In genomic region chr2:136674077-136674757, GRCm38 (mm10) we compare ENCODE assay signal across 21 mouse cellular contexts. TPM values are rescaled to one million over a fixed set of nuclear protein-coding genes. Genes with fewer than 3 reads are reported as not detected.
DNase-seq lines count a peak whose midpoint lies in the region; ATAC-seq lines count a peak whose summit lies in the region.
"Had no signal": no experiment of that assay in that cellular context is flagged by ENCODE, and none has a peak within 500 bp of the region (broad histone marks: within the 10 kb centered on the region; RNA-seq: fewer than 3 reads in every experiment).

No protein-coding gene starts in this region.

- peaks cover 23% of the 10 kb centered on the region for H3K4me1 ChIP-seq in kidney, embryonic 15.5 days

- peak; percentile 58 for ATAC-seq in frontal cortex, adult (ENCODE audit: low TSS enrichment)
- no peak for ATAC-seq in kidney, embryonic 15.5 days (replicated peaks; ENCODE audit: low FRiP score)
- ATAC-seq: hindbrain, embryonic 16.5 days had no signal

- no peaks in the 10 kb centered on the region for H3K36me3 ChIP-seq in kidney, embryonic 15.5 days
- H3K36me3 ChIP-seq: heart, embryonic 13.5 days; limb, embryonic 10.5 days; midbrain, embryonic 10.5 days; neural tube, embryonic 13.5 days had no signal

- no peak overlapping the region for H3K9ac ChIP-seq in kidney, embryonic 15.5 days
- H3K9ac ChIP-seq: heart, embryonic 13.5 days; lung, embryonic 14.5 days; neural tube, embryonic 13.5 days had no signal

- no peak overlapping the region for H3K27ac ChIP-seq in kidney, embryonic 15.5 days
- H3K27ac ChIP-seq: heart, embryonic 13.5 days; limb, embryonic 10.5 days; midbrain, embryonic 10.5 days; neural tube, embryonic 13.5 days had no signal

- no peak overlapping the region for H3K4me3 ChIP-seq in kidney, embryonic 15.5 days (replicated peaks)
- H3K4me3 ChIP-seq: heart, embryonic 13.5 days; limb, embryonic 10.5 days; midbrain, embryonic 10.5 days; neural tube, embryonic 13.5 days had no signal

- WGBS in kidney, embryonic 15.5 days = 65% methylated on average over 4 of the region's 4 CpGs

- no peak for DNase-seq in frontal cortex, postnatal 10 days (ENCODE audit: low spot score in 2 of 2)
- peak; percentile 98 for DNase-seq in brain, adult 2 months (ENCODE audit: low read depth, low spot score)
- peak; percentile 83 to 90 for DNase-seq in cerebellum, adult 18-20 months
- peak; percentile 77 to 84 for DNase-seq in cerebellum, postnatal 36 days
- no peak for DNase-seq in embryo, embryonic 10 days (ENCODE audit: low spot score)
- DNase-seq: adrenal gland, postnatal 10 days; B cell, adult 2 months; heart, adult 11 months; heart, postnatal 36 days; kidney, adult 18-20 months; kidney, postnatal 36 days; lung, embryonic 14.5 days; lung, postnatal 4 days had no signal

- no peak overlapping the region for H3K4me2 ChIP-seq in kidney, embryonic 15.5 days
- H3K4me2 ChIP-seq: heart, embryonic 13.5 days; liver, embryonic 11.5 days; lung, embryonic 14.5 days; neural tube, embryonic 13.5 days had no signal

- H3K9me3 ChIP-seq in kidney, embryonic 15.5 days (replicated peaks) = no peaks in the 10 kb centered on the region
- H3K9me3 ChIP-seq: heart, embryonic 13.5 days; limb, embryonic 10.5 days; midbrain, embryonic 10.5 days; neural tube, embryonic 13.5 days had no signal

- H3K27me3 ChIP-seq in kidney, embryonic 15.5 days = no peaks in the 10 kb centered on the region
- H3K27me3 ChIP-seq: heart, embryonic 13.5 days; neural tube, embryonic 13.5 days had no signal

RNA-seq across cellular contexts. Expression of gene Snap25, which starts 39.0 kb away (rescaled TPM):
- polyA plus RNA-seq in kidney, embryonic 15.5 days (2015; fragmentation: Nextera tagmentation; extraction: Ambion mirVana) = 2.1 and 6.7 TPM in 2 replicates

Comparison
In these comparisons a context has a peak if more than half of its experiments do, and no peak if none do; other contexts are left out.
1. DNase-seq: peak in brain, adult 2 months (single experiment), cerebellum, adult 18-20 months (2 of 2) and cerebellum, postnatal 36 days (2 of 2); none in frontal cortex, postnatal 10 days (0 of 2) and embryo, embryonic 10 days (single experiment).